Mouse (Mus musculus): Measurements from ENCODE around the gene Umodl1. TPM values are rescaled to one million over a fixed set of nuclear protein-coding genes. Genes with fewer than 3 reads are reported as not detected.

The Umodl1 gene
- total RNA-seq (2021): under 1 TPM in 1 of 2 experiments, not detected in 1; 0.14 TPM

DNA sequence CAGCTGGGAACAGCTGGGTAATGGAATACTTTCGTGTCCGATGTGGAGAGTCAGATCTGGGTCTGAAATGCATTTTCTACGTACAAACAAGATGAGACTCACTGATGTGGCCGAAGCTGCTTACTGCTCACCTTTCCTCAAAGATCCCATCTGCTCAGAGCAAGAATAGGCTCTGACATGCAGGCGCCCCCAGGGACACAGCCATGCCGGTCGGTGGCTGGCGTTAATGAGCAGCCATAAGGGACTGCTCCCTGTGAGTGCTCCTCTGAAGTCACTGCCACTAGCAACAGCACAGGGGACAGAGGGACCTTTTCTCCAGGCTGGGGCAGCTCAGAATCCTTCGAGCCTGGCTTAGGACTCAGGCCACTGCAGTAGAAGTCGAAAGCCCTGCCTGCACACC, at the start of gene Umodl1:
TSS of gene Umodl1 (plus strand) at position 301 of the 400 bp plus-strand sequence.
- no peak for DNase-seq
- intact Hi-C loops (cut with DNase I): loop anchor here (5.0 to 10.0 kb wide), 2 partner anchors 137 to 210 kb away; no protein-coding TSS in a partner anchor

DNA sequence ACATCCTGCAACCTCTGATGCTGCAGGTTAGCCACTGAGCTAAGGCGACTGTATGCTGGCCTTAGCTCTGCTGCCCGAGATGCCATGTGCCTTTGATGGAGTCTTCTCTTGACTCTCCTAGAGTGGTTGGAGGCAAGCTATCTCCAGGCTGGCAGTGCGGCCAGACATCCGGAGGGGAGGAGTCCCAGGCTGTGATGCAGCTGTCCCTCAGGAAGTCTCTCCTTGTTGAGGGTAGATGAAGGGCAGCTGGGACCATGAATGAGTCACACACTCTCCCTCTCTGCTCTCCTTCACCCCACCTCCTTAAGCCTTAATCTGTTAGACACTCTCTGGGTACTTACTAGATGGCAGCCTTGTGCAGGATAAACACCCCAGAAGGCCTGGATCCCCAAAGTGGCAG, 46.9 kb upstream of the Umodl1 start:
- no peak for DNase-seq
- intact Hi-C loops (cut with DNase I): no loop called here

DNA sequence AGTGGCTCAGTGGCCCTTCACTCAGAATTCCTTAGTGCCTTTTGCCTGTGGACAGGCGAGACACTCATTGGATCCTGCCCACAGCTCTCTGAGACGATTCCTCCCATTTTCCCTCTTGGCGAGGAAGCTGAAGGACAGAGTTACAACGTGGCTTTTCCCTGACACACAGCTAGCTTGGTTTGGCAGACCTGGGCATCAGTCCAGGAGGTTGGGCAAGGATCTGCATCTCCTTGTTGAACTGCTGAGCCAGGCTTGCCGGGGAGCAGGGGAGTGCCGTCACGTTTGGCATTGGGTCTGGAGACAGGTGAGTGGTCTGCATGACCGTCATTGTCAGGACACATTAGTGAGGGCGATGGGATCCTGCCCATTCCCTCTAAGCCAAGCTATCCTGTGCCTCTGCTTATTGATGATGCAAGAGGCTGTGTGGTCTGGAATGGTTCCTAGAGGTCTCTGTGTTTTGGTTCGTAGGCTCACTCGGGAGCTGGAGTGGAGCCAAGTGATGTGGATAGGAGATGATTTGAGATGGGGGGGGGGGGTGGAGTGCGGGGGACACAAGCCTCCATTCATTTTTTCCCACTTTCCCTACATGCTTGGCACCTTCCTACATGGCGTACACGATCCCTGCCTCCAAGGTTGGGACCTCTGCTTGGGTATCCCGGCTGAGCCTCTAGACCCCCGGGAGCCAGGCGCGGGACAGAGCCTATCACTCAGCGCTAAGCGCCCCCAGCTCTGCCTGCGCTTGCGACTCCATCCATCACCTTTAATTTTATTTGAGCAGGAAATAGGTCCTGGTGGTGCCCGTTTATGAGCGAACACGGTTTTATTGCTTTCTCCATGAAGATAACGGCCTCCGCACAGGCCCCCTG, 43.3 kb upstream of the Umodl1 start:
- intact Hi-C loops (cut with DNase I): no loop called here
- peak; percentile 55 for DNase-seq

DNA sequence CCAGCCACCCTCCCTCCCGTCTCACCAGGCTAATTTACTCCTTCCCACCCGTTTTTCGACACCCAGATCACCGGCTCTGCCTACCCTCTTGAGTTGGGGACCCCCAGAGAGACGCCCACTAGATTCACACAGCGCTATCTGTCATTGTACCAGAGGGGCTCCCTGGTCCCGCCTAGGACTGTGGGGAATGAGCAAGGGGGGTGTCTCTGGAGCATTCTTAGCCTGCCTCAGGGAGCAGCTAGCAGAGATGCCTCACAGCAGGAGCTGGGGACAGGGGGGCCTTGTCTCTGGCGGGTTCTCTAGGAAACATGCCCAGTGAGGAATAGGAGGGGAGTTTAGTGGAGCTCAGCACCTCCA, 42.7 kb upstream of the Umodl1 start:
- intact Hi-C loops (cut with DNase I): no loop called here
- DNase-seq: no peak

DNA sequence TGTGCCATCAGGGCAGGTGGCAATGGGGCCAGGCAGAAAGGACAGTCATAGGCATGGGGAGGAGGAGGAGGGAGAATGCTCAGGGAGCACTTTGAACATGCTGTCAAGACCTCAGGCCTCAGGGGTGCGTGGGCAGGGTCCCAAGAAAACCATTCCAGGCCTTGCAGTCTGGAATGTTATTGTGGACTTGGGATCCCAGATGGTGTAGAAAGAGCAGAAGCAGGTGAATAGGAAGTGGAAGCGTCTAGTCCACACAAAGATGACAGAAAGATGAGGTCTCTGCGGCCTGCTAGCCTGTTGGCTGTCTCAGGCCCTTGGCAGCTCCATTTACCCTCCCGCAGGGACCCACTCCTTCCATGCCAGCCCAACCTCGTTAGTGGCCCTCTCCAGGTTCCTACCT, 41.9 kb upstream of the Umodl1 start:
- intact Hi-C loops (cut with DNase I): no loop called here
- no peak for DNase-seq

DNA sequence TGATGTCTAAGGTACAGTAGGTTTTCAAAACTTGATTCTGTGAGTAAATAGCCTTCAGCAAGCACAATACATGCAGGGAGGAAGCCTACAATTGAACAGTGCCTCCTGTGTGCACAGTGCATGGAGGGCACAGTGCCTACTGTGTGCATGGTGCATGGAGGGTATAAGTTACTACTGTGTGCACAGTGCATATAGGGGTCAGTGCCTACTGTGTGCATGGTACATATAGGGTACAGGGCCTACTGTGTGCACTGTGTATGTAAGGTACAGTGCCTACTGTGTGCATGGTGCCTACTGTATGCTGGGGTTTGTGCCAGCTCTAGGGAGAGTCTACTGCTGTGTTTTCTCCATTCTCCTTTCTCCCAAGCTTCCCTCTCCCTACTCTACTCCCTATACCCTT, 40.2 kb upstream of the Umodl1 start:
- DNase-seq: no peak
- intact Hi-C loops (cut with DNase I): no loop called here

DNA sequence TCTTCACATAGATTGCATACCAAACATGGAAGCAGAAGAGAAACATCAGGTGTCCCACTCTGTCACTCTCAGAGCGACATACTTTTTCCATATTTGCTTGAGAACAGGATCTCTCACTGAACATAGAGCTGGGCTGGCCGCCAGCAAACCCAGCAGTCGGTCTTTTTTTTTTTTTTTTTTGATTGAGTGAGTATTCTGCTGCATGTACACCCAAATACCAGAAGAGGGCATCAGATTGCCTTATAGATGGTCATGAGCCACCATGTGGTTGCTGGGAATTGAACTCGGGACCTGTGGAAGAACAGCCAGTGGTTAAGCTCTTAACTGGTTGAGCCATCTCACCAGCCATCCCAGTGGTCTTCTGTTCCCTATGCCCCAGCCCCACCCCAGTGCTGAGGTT, 30.9 kb upstream of the Umodl1 start:
- DNase-seq: peak; percentile 19
- intact Hi-C loops (cut with DNase I): no loop called here

DNA sequence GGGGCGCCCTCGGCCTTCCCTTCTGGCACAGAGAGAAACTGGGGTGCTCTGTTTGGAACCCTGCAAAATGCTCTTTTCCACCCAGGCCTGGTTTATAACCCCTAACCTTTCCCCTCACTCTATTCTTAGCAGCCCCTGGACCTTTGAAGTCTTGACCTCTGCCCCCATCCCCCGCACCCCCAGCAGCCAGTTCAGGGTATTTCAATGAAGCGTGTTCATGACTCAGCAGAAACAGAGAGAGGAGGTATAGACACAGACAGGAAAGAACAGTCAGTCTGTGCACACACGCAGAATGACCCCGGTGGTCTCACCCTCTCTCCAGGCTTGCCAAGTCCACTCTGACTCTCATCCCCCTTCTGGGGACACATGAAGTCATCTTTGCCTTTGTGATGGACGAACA, 23.6 kb upstream of the Umodl1 start:
- DNase-seq: no peak
- intact Hi-C loops (cut with DNase I): no loop called here

DNA sequence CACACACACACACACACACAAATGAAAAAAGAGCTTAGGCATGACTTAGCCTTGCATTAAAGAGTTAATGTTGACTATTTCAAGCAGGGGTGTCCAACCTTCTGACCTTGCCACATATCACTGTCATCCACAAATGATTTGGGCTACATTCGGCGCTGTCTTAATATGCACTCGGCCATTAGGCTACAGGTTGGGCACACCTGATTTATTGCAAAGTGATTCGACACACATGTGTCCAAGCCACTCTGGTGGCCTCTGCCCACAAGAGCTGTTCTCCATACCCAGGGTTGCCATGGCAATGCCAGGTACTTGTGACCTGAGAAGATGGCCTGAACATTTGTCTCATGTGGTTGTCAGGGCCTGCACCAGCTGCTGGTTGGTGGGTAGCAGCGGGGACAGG, 21.6 kb upstream of the Umodl1 start:
- intact Hi-C loops (cut with DNase I): no loop called here
- no peak for DNase-seq

DNA sequence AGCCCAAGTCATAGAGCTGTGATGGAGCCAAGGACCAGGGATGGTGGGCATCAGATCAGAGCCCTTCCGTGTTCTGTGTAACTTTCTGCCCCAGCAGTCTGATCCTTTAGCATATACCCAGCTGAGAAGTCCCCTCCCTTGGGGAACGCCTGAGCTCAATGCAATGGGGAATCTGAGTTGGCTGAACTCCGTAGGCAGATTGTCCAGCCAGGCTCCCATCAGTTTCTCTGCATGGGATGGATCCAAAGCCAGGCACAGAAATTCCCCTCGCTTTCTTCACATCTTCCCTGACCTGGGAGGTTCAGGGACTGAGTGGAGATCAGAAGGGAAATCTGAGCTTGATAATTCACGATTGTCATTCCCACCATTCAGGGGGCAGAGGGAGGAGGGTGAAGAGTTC, 19.1 kb upstream of the Umodl1 start:
- intact Hi-C loops (cut with DNase I): no loop called here
- no peak for DNase-seq

DNA sequence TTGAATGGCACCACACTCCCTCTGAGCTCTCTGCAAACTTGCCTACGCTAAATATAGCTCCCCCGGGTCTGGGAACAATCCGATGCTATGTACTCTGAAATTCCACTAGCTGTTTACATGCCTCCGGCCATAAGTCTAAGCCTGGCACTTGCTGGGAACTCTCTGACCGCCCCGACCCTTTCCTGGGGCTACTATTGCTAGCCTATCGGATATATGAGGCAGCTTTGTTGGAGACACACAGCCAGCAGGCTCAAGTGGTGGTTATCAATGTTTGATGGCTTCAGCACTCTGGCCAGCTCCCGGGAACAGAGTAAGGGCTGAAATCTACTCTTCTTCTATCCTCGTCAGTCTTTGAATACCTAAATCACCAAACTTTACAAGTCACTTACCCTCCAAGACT, 15.9 kb upstream of the Umodl1 start:
- DNase-seq: no peak
- intact Hi-C loops (cut with DNase I): no loop called here

DNA sequence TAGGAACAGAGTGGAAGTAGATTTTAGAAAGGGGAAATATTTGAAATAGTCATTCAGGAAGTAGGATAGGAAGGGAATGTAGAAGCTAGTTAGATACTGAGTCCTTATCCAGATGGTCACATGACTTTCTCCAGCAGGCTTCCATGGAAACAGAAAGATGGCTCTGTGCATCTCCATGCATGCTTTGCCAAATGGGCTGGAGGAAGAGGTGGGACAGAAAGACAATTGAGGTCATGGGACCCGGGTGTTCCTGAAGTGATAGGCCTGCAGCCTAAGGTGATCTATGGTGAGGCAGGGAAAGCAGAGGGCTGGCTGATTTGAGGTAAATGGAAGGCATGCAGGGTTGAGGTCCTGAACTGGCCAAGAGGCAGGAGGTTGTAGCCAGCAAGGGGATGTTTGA, 6.1 kb upstream of the Umodl1 start:
- DNase-seq: no peak
- intact Hi-C loops (cut with DNase I): loop anchor here (5.0 kb wide), 1 partner anchor 121 kb away; no protein-coding TSS in a partner anchor

DNA sequence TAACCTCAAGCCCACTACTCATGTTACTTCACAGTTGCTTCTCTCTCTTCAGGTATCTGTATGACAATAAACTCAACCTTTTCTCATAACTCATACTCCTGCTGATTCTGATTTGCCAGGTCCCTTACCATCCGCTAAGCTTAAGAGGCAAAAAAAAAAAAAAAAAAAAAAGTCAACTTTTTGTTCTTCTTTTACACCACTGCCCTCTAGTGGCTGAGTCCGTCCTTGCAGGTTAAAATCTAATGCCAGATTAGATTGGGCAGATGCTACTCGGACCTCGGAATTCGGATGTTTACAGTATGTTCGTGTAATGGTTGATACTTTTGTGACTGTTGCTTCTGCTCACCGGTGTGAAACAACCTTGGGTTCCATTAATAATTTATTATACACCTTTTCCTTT, 3.7 kb upstream of the Umodl1 start:
- DNase-seq: peak; percentile 80
- intact Hi-C loops (cut with DNase I): loop anchor here (5.0 to 10.0 kb wide), 2 partner anchors 133 to 206 kb away; no protein-coding TSS in a partner anchor

DNA sequence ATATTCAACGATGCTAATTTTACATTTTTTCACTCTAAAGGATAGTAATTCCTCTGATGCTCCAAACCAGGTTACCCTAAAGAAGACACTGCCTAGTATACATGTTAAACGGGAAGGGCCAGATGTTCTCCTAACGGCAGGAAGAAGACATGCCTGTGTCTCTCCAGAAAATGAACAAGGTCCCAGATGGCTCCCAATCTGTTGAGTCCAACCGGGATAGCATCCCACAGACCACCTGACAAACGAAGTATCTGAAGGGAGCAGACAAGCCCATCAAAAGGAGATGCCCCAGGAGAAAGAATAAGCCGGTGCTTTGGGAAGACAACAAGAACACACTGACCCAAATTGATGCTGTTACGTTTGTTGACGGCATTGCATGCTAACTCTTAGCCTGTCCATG, 2.8 kb upstream of the Umodl1 start:
- DNase-seq: no peak

DNA sequence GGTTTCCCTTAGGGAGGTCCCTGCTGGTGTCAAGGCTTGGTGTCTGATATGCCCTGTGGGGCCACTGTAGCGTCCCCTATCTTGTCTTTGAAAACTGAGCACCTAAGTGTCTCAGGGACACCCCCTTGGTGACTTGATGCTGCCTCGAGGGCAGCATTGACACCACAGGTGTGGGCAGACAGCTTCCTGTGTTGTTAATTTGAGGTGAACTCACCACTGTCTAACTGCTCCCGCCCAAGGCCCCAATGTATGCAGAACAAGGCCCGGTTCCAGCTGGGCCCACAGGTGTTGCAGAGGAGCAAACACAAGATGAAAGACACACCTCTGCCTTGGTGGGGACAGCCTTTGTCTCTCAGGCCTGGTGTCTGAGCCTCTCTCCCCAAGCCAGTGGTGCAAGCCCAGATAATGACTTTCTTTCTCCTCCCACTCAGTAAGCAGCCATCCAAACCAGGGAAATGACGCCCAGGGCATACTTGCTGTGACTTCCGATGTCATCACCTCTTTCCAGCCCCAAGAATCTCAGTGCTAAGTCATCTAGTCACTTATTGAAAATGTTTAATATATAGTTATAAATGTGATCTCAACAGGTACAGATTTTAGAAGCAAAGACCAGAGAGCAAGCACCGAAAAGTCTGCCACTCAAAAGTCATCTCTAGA, 7.6 kb downstream of the Umodl1 start:
- intact Hi-C loops (cut with DNase I): no loop called here
- DNase-seq: no peak

More for the DNA sequence above, 2.8 kb upstream of the Umodl1 start:
- intact Hi-C loops (cut with DNase I): loop anchor here (5.0 to 10.0 kb wide), 2 partner anchors 134 to 207 kb away; no protein-coding TSS in a partner anchor

DNA sequence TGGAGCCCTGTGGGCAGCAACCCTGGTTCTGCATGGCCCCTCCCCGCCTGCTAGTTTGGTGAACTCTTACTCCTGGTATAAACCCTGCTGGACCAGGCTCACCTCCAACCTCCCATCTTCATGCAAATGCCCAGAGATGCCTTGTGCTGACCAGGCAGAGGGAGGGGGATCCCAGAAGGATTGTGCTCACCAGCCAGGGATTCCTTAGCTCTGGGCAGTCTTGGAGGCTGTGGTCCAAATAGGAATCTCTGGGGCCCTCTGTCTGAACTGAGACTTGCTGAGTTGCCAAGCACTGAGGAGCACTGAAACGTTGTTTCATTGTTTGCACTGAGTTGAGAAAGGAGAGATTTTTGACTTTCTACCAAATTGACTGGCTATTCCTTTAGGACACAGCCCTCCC, 8.4 kb downstream of the Umodl1 start:
- peak; percentile 21 for DNase-seq
- intact Hi-C loops (cut with DNase I): no loop called here

DNA sequence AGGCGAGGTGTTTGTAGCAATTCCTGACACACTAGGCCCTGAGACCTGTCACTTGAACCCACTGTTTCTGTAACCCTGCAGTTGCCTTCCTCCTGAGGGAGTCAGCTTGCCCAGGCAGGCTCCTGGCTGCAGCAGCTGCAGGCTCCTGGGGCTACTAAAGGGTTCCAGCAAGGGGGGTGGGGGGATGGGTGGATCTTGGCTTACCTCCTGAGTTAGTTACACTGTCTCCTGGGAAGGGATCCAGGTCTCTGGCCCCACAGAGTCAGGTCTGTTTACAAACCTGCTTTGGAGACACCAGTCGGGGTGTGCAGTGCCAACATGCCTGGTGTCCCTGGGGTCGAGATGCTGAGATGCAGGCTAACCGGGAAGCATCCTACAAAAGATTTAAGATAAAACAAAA, 15.5 kb downstream of the Umodl1 start:
- DNase-seq: peak; percentile 51
- intact Hi-C loops (cut with DNase I): no loop called here

DNA sequence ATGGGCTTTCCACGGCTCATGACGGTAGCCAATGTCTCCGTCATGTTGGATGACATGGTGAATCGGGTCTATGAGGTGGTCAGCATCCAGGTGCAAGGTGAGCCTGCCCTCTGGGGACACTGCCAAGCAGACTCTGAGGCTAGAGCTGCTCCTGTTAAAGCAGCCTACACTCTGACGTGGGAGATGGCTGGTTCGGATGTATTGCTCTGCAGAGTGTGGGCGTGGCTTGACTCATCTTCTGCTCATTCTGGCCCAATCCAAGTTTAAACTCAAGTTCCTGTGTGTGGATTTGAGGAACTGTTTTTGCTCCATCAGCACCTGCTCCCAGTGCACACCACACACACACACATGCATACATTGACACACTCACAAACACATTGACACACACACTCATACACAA, 17.4 kb downstream of the Umodl1 start:
- intact Hi-C loops (cut with DNase I): no loop called here
- DNase-seq: no peak

DNA sequence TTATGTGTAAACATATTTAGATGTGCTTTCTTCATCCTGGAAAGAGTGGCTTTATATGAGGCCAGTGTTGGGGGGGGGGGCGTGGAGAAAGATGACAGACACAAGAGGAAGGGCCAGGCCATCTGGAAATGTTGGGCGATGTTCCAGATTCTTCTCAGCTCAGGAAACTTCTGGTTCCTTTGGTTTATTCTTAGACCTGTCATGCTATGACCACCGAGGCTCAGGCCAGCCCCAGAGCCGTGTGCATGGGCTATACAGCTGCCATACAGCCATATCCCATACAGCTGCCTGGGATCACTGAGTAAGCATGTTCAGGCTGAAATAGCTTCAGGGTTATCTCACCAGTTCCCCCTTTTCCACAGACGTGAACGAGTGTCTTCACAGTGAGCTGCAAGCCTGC, 18.9 kb downstream of the Umodl1 start:
- peak; percentile 43 for DNase-seq
- intact Hi-C loops (cut with DNase I): no loop called here

DNA sequence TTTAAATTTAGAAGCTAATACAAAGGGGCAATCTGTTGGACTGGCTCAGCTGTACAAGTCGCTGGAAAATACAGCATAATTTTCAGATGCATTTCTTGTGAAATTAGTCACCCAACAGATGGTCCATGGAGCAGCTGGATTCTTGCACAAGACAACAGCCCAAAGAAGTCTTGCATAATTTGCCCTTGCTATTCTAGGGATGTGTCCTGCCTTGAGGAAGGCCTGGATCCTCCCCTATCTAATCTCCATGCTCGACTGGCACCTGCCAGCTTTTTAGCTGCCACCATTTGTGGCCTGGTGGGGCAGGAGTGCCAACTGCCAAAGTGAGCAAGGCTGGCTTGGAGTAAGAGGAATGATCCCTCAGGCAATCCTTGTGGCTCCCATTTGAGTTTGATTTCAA, 22.9 kb downstream of the Umodl1 start:
- intact Hi-C loops (cut with DNase I): no loop called here
- DNase-seq: peak; percentile 18

DNA sequence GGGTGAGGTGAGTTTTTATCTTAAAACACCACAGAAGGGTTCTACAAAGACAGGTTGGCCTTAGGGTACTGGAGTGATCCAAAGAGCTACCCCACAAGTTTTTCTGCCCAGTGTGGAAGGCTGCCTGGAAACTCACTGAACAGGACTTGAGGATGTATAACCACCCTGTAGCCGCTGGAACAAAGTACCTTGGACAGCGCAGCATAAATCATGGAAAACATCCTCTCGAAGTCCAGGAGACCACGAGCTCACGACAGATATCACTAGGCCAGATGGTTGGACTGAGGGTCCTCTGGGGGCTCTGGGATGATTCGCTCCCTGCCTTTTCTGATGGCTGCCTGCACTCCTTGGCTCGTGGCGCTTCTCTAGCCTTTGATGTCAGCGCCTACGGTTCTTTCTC, 24.1 kb downstream of the Umodl1 start:
- DNase-seq: no peak
- intact Hi-C loops (cut with DNase I): no loop called here

DNA sequence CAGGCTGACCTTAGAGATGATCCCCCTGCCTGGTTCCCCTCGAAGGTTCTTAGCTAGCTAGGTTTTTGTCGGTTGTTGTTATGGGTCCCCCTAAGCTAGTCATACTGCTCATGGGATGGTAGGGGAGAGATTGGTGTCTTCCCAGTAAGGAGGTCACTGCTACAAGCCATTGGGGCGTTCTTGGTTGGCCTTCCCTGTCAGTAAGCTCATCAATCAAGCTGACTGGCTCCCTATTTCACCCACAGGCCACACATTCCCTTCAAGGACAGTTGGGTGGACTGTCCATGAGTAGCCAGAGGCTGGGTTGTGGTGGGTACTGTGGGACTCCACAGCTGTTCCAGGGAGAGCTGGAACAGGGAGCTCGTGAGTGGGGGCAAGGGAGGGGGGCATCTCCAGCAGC, 29.1 kb downstream of the Umodl1 start:
- intact Hi-C loops (cut with DNase I): no loop called here

More for the DNA sequence above, 29.1 kb downstream of the Umodl1 start:
- DNase-seq: no peak
